Mouse (Mus musculus) R1 (cell line): ENCODE data around the gene Chmp3.
A peak's percentile ranks its signal among the peaks of the same experiment; 100 is the strongest.

Source experiments
- DNase-seq: peaks from one replicate; pipeline ENCODE4 v3.0.0-alpha.2; 2018; ENCODE audit warnings: low read depth, low spot score

Chmp3 gene

GRCm38 (mm10) chr6:71543686-71544499 is at the start of gene Chmp3:
Gene Chmp3, plus strand, starts transcription at chr6:71543797.
- peak; percentile 95 for DNase-seq

- DNase-seq = peak; percentile 42
Observed at GRCm38 (mm10) chr6:71494341-71495020, 49.1 kb upstream of the Chmp3 start.

DNA sequence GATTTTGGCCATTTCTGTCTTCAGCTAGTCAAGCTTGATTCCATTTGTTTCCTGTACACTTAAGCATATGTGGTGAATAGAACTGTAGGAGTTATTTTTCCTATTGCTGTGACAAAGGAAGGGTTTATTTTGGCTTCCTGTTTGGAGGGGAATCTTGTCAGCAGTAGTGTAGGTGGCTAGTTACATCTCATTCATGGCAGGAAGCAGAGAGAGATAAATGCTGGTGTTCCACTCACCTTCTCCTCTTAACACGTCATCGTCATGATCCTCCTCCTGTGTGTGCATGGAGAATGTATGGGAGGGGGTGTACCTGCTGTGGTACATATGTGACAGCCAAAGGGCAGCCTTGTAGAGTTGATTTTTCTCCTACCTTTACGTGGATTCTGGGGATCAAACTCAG is 43.0 kb upstream of the Chmp3 start:
- no peak for DNase-seq

DNA sequence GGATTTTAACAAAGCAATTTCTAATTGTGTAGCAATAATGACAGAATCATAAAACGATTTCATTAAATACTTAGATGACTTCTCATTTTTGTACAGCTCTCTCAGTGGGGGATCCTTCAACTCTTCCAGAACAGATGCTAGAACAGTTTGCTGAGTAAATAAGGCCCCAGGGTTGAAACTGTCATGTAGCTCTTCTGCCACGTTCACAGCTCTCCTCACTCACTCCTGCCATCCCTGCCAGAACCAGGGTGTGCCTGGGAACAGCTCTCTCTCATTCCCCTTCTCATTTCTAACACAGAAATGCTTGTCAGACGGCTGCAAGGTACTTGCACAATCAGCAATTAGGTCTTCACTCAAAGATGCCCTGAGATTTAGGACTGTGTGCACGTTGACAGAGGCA is 40.6 kb upstream of the Chmp3 start:
- no peak for DNase-seq

DNA sequence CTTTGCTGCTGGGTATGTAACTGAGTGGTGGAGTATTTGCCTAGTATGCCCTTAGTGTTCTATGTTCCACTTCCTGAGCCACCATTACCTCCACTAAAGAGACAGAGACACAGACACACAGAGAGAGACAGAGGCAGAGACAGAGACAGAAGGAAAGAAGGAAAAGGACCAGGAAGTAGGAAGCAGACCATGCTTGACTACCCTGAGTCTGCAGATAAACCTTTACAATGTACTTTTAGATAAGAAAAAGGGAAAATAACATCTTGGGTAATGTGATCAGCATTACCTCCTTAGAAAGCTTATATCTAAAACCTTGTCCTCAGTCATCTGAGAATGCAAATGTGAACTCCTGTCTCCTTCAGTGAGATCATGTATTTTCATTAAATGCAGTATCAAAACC is 39.9 kb upstream of the Chmp3 start:
- no peak for DNase-seq

DNA sequence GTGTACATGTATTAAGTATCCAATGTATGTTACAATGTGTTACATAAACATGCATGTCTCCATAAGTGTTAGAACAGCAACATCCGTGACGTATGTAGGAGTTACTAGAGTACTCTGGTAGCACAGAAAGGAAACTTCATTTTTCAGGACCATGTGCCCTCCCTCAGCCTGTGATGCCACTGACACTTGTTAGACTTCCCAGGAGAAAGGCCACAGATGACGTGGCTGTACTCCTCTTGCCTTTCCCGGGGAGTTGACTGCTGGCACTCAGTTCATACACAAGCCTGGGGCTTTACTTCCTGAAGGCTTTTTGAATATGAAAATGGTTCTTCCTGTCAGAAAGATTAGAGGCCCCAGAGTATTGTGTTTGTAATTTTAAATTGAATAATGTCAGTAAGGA is 39.5 kb upstream of the Chmp3 start:
- DNase-seq = no peak

DNA sequence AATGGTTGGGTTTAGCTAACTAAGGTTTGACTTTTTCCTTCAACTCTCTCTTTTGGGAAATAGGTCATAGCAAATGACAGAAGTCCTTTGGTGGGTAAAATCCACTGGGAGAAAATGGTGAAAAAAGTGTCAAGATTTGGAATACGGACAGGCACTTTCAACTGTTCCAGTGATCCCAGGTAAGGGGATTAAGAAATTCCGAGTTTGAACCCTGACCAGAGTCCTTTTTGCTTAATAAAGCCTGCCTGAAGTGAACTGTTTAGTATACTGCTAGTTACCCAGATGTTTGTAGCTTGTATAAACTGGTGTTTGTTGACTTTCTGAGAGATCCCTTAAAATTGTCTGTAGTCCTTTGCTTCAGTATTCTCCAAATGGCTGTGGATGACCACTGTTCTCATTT is 37.9 kb upstream of the Chmp3 start:
- no peak for DNase-seq

- DNase-seq = no peak
Observed at GRCm38 (mm10) chr6:71519476-71519875, 24.1 kb upstream of the Chmp3 start.

- DNase-seq = no peak
Observed at GRCm38 (mm10) chr6:71525556-71525955, 18.0 kb upstream of the Chmp3 start.

DNA sequence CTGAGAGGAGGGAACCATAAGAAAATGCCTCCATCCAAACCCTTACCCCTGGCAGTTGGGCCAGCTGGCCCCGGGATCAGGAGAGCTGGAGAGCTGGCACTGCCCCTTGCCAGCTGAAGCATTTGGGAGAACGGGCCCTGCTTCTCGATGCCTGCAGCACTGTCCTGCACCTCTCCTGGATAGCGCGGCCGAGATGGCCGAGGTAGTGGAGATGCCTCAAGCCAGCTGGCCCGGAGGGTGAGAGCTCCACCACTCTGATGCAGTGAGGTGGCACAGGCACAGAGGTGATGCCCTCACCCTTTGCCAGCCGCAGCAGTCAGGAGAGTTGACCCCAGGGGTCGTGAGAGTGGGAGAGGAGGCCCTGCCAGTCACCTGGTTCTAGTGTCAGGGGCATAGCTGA is 16.5 kb upstream of the Chmp3 start:
- no peak for DNase-seq

DNA sequence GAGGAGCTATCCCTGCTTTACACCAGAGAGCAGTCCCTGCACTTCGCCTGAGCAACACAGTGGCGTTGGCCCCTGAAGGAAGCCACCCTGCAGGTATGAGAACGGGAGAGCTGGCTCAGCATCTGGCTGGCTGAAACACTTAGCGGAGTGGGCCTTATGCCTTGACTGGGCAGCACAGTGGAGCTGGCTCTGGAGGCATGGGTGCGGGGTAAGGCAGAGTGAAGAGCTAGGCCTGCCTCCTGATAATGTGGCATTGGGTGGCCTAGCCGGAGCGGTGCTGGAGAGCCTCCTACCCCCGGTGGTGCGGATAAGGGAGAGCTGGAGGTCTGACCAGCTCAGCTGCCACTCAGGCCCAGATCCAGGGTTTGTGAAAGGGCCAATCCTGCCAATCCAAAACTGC is 15.8 kb upstream of the Chmp3 start:
- peak; percentile 22 for DNase-seq

DNA sequence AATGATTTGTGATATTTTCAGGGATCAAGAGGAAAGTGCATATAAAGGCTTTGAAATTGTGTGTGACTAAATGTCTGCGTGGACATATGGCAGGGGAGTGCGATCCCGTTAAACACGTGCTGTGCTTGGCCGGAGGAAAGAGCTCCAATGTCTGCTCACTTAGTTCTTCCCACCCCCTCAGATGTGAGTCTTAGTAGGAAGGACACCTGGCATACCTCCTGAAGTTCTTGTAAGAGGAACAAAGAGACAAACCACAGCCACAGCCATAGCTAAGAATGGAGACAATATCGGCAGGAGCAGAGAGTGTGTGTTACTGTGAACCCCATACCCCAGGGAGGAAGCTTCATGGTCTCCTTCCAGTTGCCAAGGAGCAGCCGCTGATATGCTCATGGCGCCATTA is 13.4 kb upstream of the Chmp3 start:
- DNase-seq = no peak

DNA sequence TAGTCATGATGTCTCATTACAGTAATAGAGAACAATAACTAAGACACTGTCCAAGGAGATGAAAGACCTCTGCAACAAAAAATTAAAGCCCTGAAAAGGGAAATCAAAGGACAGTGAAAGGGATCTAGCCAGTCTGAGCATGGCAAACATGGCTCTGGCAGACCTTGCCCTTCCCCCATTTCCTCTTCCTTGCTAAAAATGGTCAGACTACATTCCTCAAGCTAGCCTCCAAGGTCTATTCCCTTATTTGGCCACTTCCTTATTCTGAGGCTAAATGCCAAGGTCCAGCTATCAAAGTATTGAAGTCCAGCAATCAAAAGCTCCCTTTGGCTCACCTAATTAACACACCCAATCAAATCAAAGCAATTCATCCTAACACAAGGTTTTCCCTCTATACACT is 6.3 kb upstream of the Chmp3 start:
- no peak for DNase-seq

DNA sequence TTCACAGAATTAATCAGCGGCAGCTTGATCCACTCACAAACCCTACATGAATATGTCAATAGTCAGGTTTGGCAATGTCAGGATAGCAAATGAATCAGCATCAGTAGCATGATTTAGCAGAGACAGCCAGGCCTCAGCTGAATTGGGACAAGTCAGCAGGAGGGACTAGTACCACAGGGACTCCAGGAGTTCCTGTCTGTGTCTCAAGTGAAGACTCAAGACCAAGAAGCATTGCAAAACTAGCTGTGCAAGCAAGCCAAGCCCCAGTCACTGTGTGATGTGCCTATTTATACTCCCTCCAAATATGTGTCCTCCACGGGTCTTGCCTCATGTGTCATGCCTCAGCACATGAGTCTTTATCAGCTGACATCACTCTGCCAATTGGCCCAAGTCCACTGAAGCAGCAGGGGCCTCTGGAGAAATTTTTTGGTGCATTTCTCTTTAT is 11.9 kb downstream of the Chmp3 start:
- DNase-seq = no peak

DNA sequence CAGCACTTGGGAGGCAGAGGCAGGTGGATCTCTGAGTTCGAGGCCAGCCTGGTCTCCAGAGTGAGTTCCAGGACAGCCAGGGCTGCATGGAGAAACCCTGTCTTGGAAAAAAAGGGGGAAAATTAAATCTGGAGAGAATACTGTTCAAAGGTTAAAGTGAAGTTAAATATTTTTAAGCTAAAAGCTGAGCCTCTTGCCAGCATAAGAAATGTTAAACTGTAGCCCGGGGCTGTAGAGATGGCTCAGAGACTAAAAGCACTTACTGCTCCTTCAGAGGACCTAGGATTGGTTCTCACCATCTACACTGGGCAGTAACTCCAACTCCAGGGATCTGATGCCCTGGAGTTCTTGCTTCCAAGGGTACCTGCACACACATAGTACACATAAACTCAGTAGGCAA is 13.2 kb downstream of the Chmp3 start:
- DNase-seq = no peak

DNA sequence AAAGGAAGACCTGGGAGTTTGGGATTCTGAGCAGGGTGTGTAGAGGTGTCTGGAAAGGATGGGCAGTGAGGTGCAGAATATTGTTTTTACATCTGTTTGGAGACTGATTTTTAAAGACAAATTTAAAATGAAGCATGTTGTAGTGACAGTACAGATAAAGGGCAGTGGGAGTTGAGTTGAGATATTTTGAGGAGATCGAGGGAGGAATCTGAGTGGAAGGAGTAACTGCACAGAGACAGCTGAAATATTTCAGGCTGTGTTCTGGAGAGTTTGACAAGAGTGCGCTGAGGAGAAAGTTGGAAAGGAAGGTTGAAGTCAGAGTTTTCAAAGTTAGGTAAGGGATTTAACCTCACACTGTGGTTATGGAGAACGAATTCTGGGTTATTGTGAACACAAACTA is 25.0 kb downstream of the Chmp3 start:
- DNase-seq = no peak

- DNase-seq = no peak
Observed at GRCm38 (mm10) chr6:71569025-71569424, 25.4 kb downstream of the Chmp3 start.

- DNase-seq = no peak
Observed at GRCm38 (mm10) chr6:71575359-71575758, 31.8 kb downstream of the Chmp3 start.

DNA sequence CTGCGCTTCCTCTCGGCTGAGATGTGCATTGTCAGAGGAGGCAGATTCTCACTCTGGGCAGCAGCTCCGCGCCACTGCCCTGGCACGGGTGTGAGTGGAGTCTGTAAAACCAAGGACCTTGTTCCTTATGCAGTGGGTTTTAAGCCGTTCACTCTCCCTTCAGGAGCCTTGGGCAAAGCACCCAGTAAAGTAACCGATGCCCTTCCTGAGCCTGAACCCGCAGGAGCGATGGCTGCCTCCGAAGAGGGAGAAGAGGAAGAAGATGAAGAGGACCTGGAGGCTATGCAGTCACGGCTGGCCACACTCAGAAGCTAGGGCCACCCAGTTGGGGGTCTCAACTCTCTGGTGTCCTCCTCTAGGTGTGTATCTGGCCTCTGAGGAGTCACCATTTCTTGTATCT is 35.9 kb downstream of the Chmp3 start:
- no peak for DNase-seq

DNA sequence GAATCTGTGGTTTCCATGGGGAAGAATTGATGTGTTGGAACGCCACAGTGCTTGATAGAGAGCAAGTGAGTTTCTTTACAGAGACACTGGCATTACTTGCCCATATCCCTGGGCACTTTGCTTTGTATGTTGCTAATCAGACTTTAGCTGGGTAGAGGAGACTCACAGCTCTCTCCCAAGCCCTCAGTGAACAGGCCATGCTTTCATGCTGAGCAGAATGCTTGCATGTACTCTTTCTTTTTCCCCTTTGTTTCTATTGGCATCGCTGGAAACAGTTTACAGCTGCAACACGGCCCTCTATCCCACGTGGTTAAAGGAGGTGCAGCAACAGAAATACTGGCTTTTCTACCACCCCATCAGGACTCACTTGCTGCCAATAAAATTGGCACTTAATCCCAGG is 39.6 kb downstream of the Chmp3 start:
- DNase-seq = no peak

- DNase-seq = no peak
Observed at GRCm38 (mm10) chr6:71589401-71589800, 45.8 kb downstream of the Chmp3 start.

GRCm38 (mm10) chr6:71590154-71590553 is 46.6 kb downstream of the Chmp3 start:
- DNase-seq = no peak

GRCm38 (mm10) chr6:71607756-71608155 is 64.2 kb downstream of the Chmp3 start:
- DNase-seq = peak; percentile 64
